In the genomic region with DNA sequence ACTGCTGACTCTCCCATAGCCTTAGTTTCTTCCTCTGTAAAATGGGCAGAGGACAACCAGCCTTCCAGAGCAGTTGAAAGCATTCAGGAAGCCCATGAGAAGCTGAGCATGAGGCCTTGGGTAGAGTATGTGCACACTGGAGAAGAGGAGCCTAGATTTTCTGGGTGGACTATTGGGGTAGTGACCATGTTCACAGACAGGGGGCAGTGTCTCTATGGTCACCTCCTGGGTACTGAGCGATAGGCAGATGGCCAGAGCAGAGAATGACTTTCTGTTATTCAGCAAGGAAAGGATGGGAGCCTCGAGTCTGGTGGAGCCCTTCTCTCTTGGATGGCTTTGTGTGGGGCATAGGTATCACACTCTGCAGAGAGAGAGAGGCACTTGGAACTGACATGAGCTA, we compare ENCODE assay signal across 11 mouse cellular contexts.
DNase-seq lines count a peak whose midpoint lies in the region; ATAC-seq and TF ChIP-seq lines count a peak whose summit lies in the region.
"Had no signal": no experiment of that assay in that cellular context is flagged by ENCODE, and none has a peak within 500 bp of the region (broad histone marks: within the 10 kb centered on the region; RNA-seq: fewer than 3 reads in every experiment).

No protein-coding gene starts in this region.

- no peaks in the 10 kb centered on the region; the same call in 1 of the 2 replicates for H3K9me3 ChIP-seq in G1E (replicated peaks)

- no peak for TF ChIP-seq POLR2A in cerebellum, adult 2 months (IDR thresholded peaks at IDR 0.05; ENCODE audit: borderline replicate concordance, insufficient read depth, low read length)
- TF ChIP-seq POLR2A in lung, adult 2 months (IDR thresholded peaks at IDR 0.05; ENCODE audit: borderline replicate concordance, extremely low read depth, low read depth, low read length): no peak

- H3K27ac ChIP-seq in cerebellum, adult 2 months (ENCODE audit: insufficient read depth, low read length): no peak overlapping the region
- H3K27ac ChIP-seq: neural tube, embryonic 13.5 days had no signal

- no peaks in the 10 kb centered on the region for H3K27me3 ChIP-seq in cerebellum, adult 2 months (ENCODE audit: control insufficient read depth, insufficient read depth, low read length)
- no peaks in the 10 kb centered on the region for H3K27me3 ChIP-seq in G1E (ENCODE audit: insufficient read depth, low read length)

- no peak for DNase-seq in cerebellum, adult 2 months
- DNase-seq in lung, adult 2 months: no peak
- DNase-seq in lung, postnatal 25 days (ENCODE audit: low spot score): no peak
- DNase-seq in G1E (ENCODE audit: low spot score): peak; percentile 58
- DNase-seq in kidney, postnatal 4 days: peak; percentile 31 to 44
- DNase-seq in ovary, adult 18-20 months (ENCODE audit: low spot score): no peak
- DNase-seq in layer of hippocampus, adult 11-12 months (ENCODE audit: low spot score): no peak
- DNase-seq: adrenal gland, postnatal 25 days had no signal

- peaks cover 7% of the 10 kb centered on the region for H3K4me1 ChIP-seq in cerebellum, adult 2 months (ENCODE audit: control insufficient read depth, insufficient read depth, low read length)
- H3K4me1 ChIP-seq in lung, adult 2 months (ENCODE audit: control insufficient read depth, insufficient read depth, low read length): no peaks in the 10 kb centered on the region
- peaks cover 10% of the 10 kb centered on the region; the same call in 1 of the 2 replicates for H3K4me1 ChIP-seq in G1E (ENCODE audit: insufficient read depth, low read depth, low read length)

- WGBS in cerebellum, adult 2 months: 70% methylated on average over 2 of the region's 2 CpGs
- 67% methylated on average over 2 of the region's 2 CpGs for WGBS in lung, adult 2 months

- H3K4me3 ChIP-seq in cerebellum, adult 2 months (replicated peaks; ENCODE audit: insufficient read depth, low read depth, low read length): no peak overlapping the region
- H3K4me3 ChIP-seq in lung, adult 2 months (replicated peaks; ENCODE audit: extremely low read depth, low read depth, low read length): no peak overlapping the region
- H3K4me3 ChIP-seq in G1E (ENCODE audit: low read depth, low read length): no peak overlapping the region
- H3K4me3 ChIP-seq: neural tube, embryonic 13.5 days had no signal

- peaks cover 87% of the 10 kb centered on the region for H3K36me3 ChIP-seq in G1E (replicated peaks)
- H3K36me3 ChIP-seq: neural tube, embryonic 13.5 days had no signal

- peak; percentile 37; the same call in 1 of the 2 replicates for TF ChIP-seq CTCF in cerebellum, adult 2 months (IDR thresholded peaks at IDR 0.05; ENCODE audit: borderline replicate concordance, insufficient read depth, low read depth, low read length)
- peak; percentile 54; the same call in 1 of the 2 replicates for TF ChIP-seq CTCF in lung, adult 2 months (IDR thresholded peaks at IDR 0.05; ENCODE audit: insufficient read depth, low read length)
- TF ChIP-seq CTCF in G1E (IDR thresholded peaks at IDR 0.05; ENCODE audit: low read depth, low read length): peak; percentile 32; the same call in 1 of the 2 replicates

- ATAC-seq in cerebellum, adult (ENCODE audit: insufficient number of reproducible peaks, low FRiP score, low TSS enrichment): no peak
- ATAC-seq in G1E (ENCODE audit: extremely low read depth, insufficient number of reproducible peaks, low FRiP score, poor library complexity, severe bottlenecking): peak; percentile 46; the same call in 1 of the 2 replicates
- ATAC-seq: forebrain, embryonic 16.5 days had no signal

Comparison
In these comparisons a context has a peak if more than half of its experiments do, and no peak if none do; other contexts are left out.
1. DNase-seq: peak in G1E (single experiment) and kidney, postnatal 4 days (2 of 2); none in cerebellum, adult 2 months (0 of 2), lung, adult 2 months (single experiment), lung, postnatal 25 days (single experiment), ovary, adult 18-20 months (single experiment) and layer of hippocampus, adult 11-12 months (single experiment).
2. Peak in every context shown above with its lines, with median percentiles within 50 percentile points of each other: CTCF ChIP-seq.